Comparison of ENCODE assay signal across 7 mouse cellular contexts in genomic region chr17:45584939-45585678, GRCm38 (mm10). TPM values are rescaled to one million over a fixed set of nuclear protein-coding genes. Genes with fewer than 3 reads are reported as not detected.
DNase-seq lines count a peak whose midpoint lies in the region; ATAC-seq and TF ChIP-seq lines count a peak whose summit lies in the region.

No protein-coding gene starts in this region.

- H3K9ac ChIP-seq in embryonic facial prominence, embryonic 12.5 days: no peak overlapping the region
- H3K9ac ChIP-seq in liver, embryonic 11.5 days (ENCODE audit: low read depth, low read length): peak overlapping the region; percentile 42; the same call in 1 of the 2 replicates

- H3K79me2 ChIP-seq in myocyte (ENCODE audit: control insufficient read depth, insufficient read depth): peaks cover 7% of the 10 kb centered on the region

- peak; percentile 81 for DNase-seq in adrenal gland, postnatal 25 days
- peak; percentile 85 to 86 for DNase-seq in heart, adult 9 months (ENCODE audit: low spot score in 2 of 2)
- peak; percentile 80 for DNase-seq in kidney, adult 9 months
- peak; percentile 79 for DNase-seq in liver, embryonic 11.5 days (ENCODE audit: low spot score)
- DNase-seq in splenic B cell, adult 2 months (ENCODE audit: low read depth, low spot score): peak; percentile 74

- H3K36me3 ChIP-seq in embryonic facial prominence, embryonic 12.5 days: peaks cover 5% of the 10 kb centered on the region
- H3K36me3 ChIP-seq in liver, embryonic 11.5 days (ENCODE audit: control insufficient read depth, insufficient read depth, low read length): peaks cover 40% of the 10 kb centered on the region
- peaks cover 46% of the 10 kb centered on the region for H3K36me3 ChIP-seq in myocyte (ENCODE audit: control insufficient read depth, insufficient read depth)
- no peaks in the 10 kb centered on the region for H3K36me3 ChIP-seq in splenic B cell, adult 2 months (ENCODE audit: control insufficient read depth, insufficient read depth, low read length, poor library complexity, severe bottlenecking)

- WGBS in embryonic facial prominence, embryonic 12.5 days: 13% methylated on average over 14 of the region's 14 CpGs
- 31% methylated on average over 14 of the region's 14 CpGs for WGBS in liver, embryonic 11.5 days

- no peak for TF ChIP-seq POLR2A in myocyte (IDR thresholded peaks at IDR 0.05; ENCODE audit: insufficient read length, low read depth)

- peaks cover 23% of the 10 kb centered on the region; the same call in 1 of the 2 replicates for H3K4me1 ChIP-seq in embryonic facial prominence, embryonic 12.5 days
- H3K4me1 ChIP-seq in liver, embryonic 11.5 days (replicated peaks; ENCODE audit: control insufficient read depth, insufficient read depth, low read length): peaks cover 41% of the 10 kb centered on the region

- H3K4me2 ChIP-seq in embryonic facial prominence, embryonic 12.5 days (replicated peaks): no peak overlapping the region
- H3K4me2 ChIP-seq in liver, embryonic 11.5 days: peak overlapping the region; percentile 16; the same call in 1 of the 2 replicates
- H3K4me2 ChIP-seq in myocyte (ENCODE audit: low read depth): no peak overlapping the region

- ATAC-seq in embryonic facial prominence, embryonic 12.5 days (ENCODE audit: insufficient number of reproducible peaks, insufficient read depth, low FRiP score, low TSS enrichment): peak; percentile 64
- peak; percentile 52 for ATAC-seq in liver, embryonic 11.5 days (replicated peaks; ENCODE audit: low FRiP score)

- H3K27me3 ChIP-seq in embryonic facial prominence, embryonic 12.5 days: no peaks in the 10 kb centered on the region
- no peaks in the 10 kb centered on the region for H3K27me3 ChIP-seq in liver, embryonic 11.5 days (replicated peaks; ENCODE audit: control insufficient read depth, insufficient read depth, low read length)
- no peaks in the 10 kb centered on the region for H3K27me3 ChIP-seq in myocyte (ENCODE audit: control insufficient read depth, insufficient read depth, insufficient read length)
- H3K27me3 ChIP-seq in splenic B cell, adult 2 months (ENCODE audit: control insufficient read depth, insufficient read depth, low read length, poor library complexity, severe bottlenecking): no peaks in the 10 kb centered on the region

- peak overlapping the region; percentile 71 for H3K27ac ChIP-seq in embryonic facial prominence, embryonic 12.5 days
- H3K27ac ChIP-seq in liver, embryonic 11.5 days (ENCODE audit: low read depth, low read length): peak overlapping the region; percentile 71

- H3K4me3 ChIP-seq in embryonic facial prominence, embryonic 12.5 days: no peak overlapping the region
- H3K4me3 ChIP-seq in liver, embryonic 11.5 days (ENCODE audit: low read depth, low read length): no peak overlapping the region
- no peak overlapping the region for H3K4me3 ChIP-seq in myocyte

- peaks cover 9% of the 10 kb centered on the region; the same call in 1 of the 2 replicates for H3K9me3 ChIP-seq in embryonic facial prominence, embryonic 12.5 days
- no peaks in the 10 kb centered on the region for H3K9me3 ChIP-seq in liver, embryonic 11.5 days (ENCODE audit: control insufficient read depth, low read length)

- H3ac ChIP-seq in myocyte (ENCODE audit: control insufficient read depth, insufficient read length): no peak overlapping the region

TF ChIP-seq in myocyte, 11 proteins besides CTCF, POLR2A, EP300 and RAD21:
- TF ChIP-seq USF1 (IDR thresholded peaks at IDR 0.05; ENCODE audit: low read depth) (no peak), POLR2AphosphoS2 (IDR thresholded peaks at IDR 0.05; ENCODE audit: insufficient read length, low read depth) (peak; percentile 58), MYOG (IDR thresholded peaks at IDR 0.05; ENCODE audit: control insufficient read depth in 1 of 3, insufficient read depth in 1 of 3, insufficient read length in 2 of 3, low read depth in 2 of 3) (peak in 1 of 3 experiments; percentile 59)

RNA-seq across cellular contexts. Expression of gene Hsp90ab1, which starts 12.0 kb away (rescaled TPM):
- total RNA-seq in adrenal gland, postnatal 25 days (2021): 1,940 and 2,378 TPM in 2 replicates
- polyA plus RNA-seq in embryonic facial prominence, embryonic 12.5 days (2016; fragmentation: Nextera tagmentation; extraction: Ambion mirVana): 1,470 and 1,480 TPM in 2 replicates
- 1,837 and 1,887 TPM in 2 replicates for polyA plus RNA-seq in liver, embryonic 11.5 days (2014; fragmentation: Nextera tagmentation; extraction: Ambion mirVana)
- polyA plus RNA-seq in myocyte (2012; fragmentation: generic; extraction: Trizol): 1,606 TPM

RNA-seq across cellular contexts. Expression of gene Slc29a1, which starts 14.3 kb away (rescaled TPM):
- 151 and 173 TPM in 2 replicates for total RNA-seq in adrenal gland, postnatal 25 days (2021)
- 59.1 and 60.5 TPM in 2 replicates for polyA plus RNA-seq in embryonic facial prominence, embryonic 12.5 days (2016; fragmentation: Nextera tagmentation; extraction: Ambion mirVana)
- 277 and 325 TPM in 2 replicates for polyA plus RNA-seq in liver, embryonic 11.5 days (2014; fragmentation: Nextera tagmentation; extraction: Ambion mirVana)
- 913 TPM for polyA plus RNA-seq in myocyte (2012; fragmentation: generic; extraction: Trizol)

RNA-seq across cellular contexts. Expression of gene Mymx, which starts 16.8 kb away (rescaled TPM):
- total RNA-seq in adrenal gland, postnatal 25 days (2021): not detected in 2 replicates
- 9.2 and 10.7 TPM in 2 replicates for polyA plus RNA-seq in embryonic facial prominence, embryonic 12.5 days (2016; fragmentation: Nextera tagmentation; extraction: Ambion mirVana)
- polyA plus RNA-seq in liver, embryonic 11.5 days (2014; fragmentation: Nextera tagmentation; extraction: Ambion mirVana): 0.62 and 1.0 TPM in 2 replicates
- 576 TPM for polyA plus RNA-seq in myocyte (2012; fragmentation: generic; extraction: Trizol)

RNA-seq across cellular contexts. Expression of gene Slc35b2, which starts 21.4 kb away (rescaled TPM):
- 59.6 and 74.2 TPM in 2 replicates for total RNA-seq in adrenal gland, postnatal 25 days (2021)
- polyA plus RNA-seq in embryonic facial prominence, embryonic 12.5 days (2016; fragmentation: Nextera tagmentation; extraction: Ambion mirVana): 108 and 109 TPM in 2 replicates
- 110 and 116 TPM in 2 replicates for polyA plus RNA-seq in liver, embryonic 11.5 days (2014; fragmentation: Nextera tagmentation; extraction: Ambion mirVana)
- 80.1 TPM for polyA plus RNA-seq in myocyte (2012; fragmentation: generic; extraction: Trizol)

RNA-seq across cellular contexts. Expression of gene Nfkbie, which starts 29.6 kb away (rescaled TPM):
- total RNA-seq in adrenal gland, postnatal 25 days (2021): 3.1 and 3.6 TPM in 2 replicates
- polyA plus RNA-seq in embryonic facial prominence, embryonic 12.5 days (2016; fragmentation: Nextera tagmentation; extraction: Ambion mirVana): 6.7 and 8.3 TPM in 2 replicates
- 2.5 and 3.0 TPM in 2 replicates for polyA plus RNA-seq in liver, embryonic 11.5 days (2014; fragmentation: Nextera tagmentation; extraction: Ambion mirVana)
- polyA plus RNA-seq in myocyte (2012; fragmentation: generic; extraction: Trizol): 7.3 TPM

Comparison
In these comparisons a context has a peak if more than half of its experiments do, and no peak if none do; other contexts are left out.
1. RNA of gene Mymx, which starts 16.8 kb away (polyA plus RNA-seq): 576 TPM in myocyte (single experiment); 9.2 to 10.7 TPM in embryonic facial prominence, embryonic 12.5 days and 0.62 to 1.0 TPM in liver, embryonic 11.5 days; every median in the first group is over 10 times any median in the second.
2. Peak in every context shown above with its lines, with median percentiles within 50 percentile points of each other: DNase-seq.